Mouse (Mus musculus): ENCODE results near the gene Ptbp1.

Gene Ptbp1

DNA sequence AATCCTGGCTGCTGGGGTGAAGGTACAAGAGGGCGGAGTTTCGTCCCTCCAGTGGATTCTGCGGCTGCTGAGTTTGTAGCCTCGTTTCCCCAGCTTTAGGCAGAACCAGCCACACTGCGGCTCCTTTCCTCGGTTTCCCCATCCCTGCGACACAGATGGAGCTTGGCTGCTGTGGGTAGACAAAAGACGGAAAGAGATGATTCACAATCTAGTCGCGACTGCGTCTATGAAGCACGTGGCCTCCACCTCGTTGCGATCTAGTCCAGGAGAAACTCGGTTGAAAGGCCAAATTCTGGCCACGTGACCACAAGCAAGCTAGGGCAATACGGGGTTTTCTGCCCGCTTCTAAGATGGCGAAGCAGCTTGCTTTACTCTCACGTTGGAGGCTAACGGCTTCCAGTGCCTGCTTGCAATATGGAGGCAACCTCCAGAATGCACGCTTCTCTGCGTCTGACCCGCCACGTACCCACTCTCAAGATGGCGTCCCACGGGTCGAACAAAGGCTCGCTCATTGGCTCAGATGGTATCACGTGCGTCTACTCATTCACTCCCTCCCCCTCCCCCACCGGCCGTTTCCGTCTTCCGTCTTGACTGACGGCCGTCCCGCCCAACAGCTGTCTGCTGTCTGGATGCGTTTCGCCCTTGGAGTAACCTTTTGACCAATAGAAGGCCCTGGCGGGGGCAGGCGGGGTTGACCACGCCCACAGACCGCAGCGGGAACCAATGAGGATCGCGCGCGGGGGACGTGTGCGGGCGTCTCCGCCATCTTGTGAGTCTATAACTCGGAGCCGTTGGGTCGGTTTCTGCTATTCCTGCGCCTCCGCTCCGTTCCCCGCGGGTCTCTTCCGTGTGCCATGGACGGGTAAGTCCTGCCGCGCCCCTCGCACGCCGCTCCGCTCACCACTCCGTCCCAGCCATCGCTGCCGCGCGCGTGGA, at the start of gene Ptbp1:
Gene Ptbp1 (plus strand): TSS at position 568 of the 936 bp plus-strand sequence.
- DNase-seq (ENCODE audit: low read depth, low spot score), result peak; percentile 100

DNA sequence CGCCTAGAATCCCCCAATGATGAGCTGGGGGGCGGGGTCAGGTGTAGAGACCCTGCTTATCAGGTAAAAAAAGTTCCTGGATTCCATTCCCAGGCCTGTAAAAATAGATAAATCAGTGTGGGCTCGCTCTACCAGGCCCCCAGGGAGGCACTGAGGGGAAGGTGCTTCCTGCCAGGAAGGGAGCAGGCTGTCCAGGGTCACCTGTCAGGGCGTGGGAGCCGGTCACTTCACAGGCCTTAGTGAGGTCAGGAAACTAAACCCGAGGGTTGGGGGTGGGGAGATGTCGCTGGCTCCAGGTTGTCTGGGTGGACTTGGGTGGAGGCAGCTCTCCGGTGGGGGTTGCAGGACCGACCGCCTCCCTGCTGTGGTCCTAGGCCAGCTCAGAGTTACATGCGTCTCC, 48.6 kb upstream of the Ptbp1 start:
- no peak for DNase-seq (ENCODE audit: low read depth, low spot score)

DNA sequence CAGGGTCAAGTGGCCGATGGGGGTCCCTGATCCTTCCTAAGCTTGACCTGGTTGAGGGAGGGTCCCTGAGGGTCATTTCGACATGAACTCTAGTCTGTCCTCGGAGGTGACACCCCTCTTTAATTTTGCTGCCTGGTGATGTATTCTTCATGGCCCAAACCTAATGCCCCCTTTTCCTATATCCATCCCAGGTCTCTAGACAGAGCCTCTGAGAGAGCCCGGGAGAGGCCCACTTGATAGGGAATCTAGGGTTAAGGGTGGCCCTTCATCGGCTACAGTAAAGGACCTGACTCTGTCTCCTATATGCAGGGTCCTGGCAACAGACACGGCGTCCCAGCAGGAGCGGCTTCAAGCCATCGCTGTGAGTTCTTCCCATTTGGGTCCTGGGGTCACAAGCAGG, 47.9 kb upstream of the Ptbp1 start:
- no peak for DNase-seq (ENCODE audit: low read depth, low spot score)

DNA sequence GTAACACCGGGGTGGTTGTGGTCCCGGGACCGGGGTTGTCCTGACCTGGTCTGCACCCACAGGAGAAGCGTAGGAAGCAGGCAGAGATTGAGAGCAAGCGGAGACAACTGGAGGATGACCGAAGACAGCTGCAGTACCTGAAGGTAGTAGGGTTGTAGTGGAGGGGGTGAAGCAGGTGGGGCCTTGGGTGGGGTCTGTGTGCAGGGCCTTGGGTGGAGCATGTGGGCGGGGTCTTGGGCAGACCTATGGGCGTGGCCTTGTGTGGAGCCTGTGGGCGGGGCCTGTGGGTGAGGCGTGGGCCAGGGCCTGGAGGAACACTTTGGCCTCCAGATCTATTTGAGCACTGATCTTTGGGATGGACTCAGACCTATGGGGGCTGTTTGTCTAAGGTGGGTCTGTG, 47.3 kb upstream of the Ptbp1 start:
- DNase-seq (ENCODE audit: low read depth, low spot score), result no peak

DNA sequence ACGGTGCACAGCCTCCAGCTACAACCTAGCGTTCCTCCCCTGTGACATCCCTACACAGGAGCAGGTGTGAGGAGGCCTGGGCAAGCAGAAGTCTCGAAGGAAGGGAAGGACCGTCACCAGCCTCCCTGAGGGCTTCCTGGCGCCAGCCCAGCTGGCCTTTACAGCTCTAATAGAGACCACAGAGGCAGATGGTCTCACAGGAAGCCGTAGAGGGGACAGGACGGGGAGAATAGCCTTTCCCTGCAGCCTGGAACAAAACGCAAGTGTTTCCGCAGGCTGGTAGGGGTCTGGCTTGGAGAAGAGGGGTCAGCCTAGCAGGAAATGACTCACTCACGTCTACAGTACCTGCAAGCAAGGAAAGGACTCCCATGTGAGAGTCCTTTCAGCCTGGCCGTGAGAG, 46.4 kb upstream of the Ptbp1 start:
- no peak for DNase-seq (ENCODE audit: low read depth, low spot score)

DNA sequence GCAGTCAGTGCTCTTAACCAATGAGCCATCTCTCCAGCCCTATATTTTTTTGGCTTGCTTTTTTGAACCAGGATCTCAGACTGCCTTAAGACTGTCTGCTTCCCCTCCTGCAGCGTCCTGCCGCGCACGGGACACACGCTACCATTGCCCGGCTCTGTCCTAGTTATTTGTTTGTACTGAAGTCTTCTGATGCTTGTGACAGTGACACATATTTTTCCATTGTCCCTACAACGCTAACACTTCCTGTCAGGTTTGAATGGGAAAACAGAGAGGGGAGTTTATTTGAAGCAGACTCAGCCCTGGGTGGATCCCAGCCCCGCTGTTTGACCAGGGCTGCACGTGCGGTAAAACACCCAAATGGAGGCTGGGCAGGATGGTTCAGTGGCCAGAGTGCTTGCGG, 45.5 kb upstream of the Ptbp1 start:
- DNase-seq (ENCODE audit: low read depth, low spot score), result no peak

DNA sequence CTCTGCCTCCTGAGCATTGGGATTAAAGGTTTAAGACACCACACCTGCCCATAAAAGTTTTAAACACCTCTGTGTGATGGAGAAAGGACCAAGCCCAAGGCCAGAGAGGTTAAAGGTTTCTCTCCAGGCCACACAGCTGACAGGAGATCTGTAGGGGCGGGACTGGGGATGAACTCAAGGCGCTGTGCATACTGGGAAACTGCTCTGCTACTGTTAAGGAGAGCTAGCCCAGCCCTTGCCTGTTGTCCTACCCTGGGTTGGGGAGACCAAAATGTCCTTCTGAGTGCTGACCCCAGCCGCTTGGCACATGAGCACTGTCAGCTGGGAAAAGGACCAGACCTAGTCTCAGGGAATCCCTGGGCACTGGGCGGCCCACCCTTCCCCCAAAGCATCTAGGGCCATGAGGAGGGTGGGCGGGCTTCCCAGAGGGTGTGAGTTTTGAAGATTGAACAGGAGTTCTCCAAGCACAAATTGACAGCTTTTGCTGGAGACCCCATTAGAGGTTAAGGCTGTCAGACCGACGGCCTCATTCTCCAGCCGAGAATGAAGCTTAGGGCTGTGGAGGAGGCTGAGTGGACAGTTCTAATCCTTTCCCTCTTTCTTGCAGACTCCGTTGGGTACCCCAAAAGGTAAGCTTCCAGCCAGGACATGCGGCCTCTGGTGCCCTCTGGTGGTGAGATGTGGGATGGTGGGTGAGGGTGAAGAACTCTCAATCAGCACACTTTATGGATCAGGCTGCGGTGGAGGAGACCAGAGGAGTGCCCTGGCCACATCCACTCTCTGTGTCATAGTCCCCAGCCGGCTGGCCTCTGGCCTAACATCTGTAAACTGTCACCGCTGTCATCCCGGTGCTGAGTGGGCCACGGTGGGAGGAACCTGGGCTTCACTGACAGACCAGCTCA, 42.2 kb upstream of the Ptbp1 start:
- peak; percentile 56 for DNase-seq (ENCODE audit: low read depth, low spot score)

DNA sequence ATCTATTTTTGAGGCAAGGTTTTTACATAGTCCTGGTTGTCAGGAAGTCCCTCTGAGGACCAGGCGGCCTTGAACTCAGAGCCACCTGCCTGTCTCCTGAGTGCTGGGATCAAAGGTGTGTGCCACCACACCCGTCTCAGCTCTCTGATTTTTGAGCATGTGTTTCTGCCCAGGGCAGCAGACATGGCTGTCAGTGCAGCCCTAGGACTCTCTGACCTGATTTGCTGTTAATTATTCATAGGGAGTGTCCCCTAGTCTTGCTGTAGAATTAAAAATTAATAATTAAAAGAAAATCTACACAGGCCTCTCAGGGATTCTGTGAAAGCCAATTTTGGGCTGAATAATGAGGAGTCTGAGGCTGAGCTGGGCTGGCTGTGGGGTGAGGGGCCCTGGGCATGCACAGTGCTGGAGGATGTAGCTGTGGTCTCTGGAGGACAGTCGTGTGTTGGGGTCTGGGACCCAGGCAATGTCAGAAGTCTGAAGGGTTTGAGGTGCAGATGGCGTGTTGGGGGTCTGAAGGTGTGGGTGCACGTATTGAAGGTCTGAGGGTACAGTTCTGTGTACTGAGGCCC, 39.9 kb upstream of the Ptbp1 start:
- DNase-seq (ENCODE audit: low read depth, low spot score), result no peak

DNA sequence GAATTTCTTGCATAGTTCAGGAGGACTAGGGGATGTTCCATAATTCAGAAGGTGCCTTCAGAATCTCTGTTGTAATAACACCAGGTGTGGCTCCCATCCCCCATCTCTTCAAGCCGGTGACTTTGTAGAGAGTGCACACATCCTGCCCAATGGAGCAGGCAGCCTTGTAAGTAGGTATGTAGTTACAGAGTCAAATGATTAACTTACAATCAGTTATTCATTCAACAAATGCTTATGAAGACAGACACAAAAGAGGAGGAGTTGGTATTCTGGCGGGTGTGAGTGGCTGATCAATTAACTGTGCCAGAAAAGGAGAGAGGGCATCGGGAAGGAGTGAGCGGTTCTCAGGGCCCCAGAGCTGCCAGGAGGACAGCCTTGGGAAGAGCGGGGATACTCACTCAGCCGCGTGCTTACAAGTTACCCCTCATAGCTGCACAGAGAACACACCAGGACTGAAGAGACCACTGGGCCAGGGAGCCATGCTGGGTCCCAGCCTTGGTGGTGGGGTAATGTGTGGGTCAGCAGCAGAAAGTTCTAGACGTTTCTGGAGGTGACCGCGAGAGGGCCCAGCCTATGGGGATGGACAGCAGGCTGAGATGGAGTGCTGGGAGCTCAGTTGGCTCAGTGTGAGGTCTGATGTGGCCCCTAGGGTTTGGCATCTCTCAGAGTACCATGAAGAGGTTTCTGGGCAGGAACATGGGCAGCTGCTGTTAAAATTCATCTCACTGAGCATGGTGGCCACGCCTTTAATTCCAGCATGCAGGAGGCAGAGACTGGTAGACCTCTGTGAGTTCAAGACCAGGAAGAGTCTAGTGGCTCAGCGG, 38.3 kb upstream of the Ptbp1 start:
- no peak for DNase-seq (ENCODE audit: low read depth, low spot score)

DNA sequence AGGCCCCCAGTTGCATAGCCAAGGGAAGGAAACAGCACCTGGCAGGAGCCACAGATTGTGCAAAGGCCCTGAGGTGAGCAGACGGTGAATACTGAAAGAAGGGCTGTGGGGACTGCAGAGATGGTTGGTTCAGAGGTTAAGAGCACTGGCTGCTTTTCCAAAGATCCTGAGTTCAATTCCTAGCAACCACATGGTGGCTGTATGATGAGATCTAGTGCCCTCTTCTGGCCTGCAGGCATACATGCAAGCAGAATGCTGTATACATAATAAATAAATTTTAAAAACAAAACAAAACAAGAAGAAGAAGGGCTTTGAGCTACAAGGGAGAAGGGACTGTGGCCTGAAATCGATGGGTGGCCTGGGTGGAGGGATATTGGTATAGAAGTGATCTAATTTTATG, 37.1 kb upstream of the Ptbp1 start:
- DNase-seq (ENCODE audit: low read depth, low spot score), result no peak

DNA sequence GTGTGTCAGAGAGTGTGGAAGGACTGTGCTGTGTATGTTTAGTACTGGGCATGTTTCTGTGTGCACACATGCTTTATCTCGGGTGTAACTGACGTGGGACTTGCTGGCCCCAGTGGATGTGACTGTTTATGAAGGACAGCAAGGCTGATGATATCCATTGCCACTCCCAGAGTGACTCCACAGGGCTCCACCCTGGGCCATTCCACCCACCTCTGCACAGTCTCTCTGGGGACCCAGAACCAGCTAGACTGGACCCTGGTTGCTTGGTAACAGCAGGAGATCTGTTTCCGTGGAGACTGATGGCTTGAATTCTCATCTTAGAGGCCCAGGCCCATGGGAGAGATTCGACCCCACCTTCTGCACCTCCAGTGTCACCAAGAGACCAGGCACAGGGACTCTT, 36.0 kb upstream of the Ptbp1 start:
- DNase-seq (ENCODE audit: low read depth, low spot score), result no peak

DNA sequence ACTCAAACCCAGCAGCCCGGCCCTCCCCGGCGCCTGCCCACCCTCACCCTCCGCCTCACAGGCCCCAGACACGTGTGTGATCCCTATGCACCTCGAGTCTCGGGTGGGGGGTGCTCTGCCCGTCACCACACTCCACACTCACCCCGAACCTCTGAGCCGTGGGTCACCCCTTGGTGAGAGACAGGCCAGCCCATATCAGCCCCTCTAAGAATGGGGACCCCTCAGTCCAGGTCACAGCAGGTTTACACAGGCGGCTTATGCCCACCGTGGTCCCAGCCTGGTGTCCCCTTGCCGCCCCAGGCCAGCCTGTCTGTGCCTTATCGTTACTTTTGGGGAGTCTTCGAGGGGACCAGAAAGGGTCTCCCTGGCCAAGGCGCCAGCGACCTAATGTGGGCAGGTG, 34.6 kb upstream of the Ptbp1 start:
- no peak for DNase-seq (ENCODE audit: low read depth, low spot score)

DNA sequence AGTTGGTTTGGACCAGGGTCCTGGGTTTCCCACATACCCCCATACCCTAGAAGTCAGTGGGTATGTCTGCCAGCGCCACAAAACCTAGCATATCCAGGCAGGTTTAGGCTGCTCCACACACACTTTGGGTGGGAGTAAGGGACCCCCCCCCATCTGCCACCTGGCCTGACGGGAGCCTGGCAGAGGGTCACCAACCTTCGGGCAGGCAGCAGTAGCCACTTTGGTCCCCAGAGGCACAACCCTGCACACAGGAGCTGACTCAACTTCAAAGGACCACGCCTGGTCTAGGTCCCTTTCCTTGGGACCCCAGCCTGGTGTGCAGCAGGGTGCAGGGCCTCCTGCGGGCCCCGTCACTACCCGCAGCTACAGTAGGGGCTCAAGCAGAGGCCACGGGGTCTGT, 34.0 kb upstream of the Ptbp1 start:
- DNase-seq (ENCODE audit: low read depth, low spot score), result no peak

DNA sequence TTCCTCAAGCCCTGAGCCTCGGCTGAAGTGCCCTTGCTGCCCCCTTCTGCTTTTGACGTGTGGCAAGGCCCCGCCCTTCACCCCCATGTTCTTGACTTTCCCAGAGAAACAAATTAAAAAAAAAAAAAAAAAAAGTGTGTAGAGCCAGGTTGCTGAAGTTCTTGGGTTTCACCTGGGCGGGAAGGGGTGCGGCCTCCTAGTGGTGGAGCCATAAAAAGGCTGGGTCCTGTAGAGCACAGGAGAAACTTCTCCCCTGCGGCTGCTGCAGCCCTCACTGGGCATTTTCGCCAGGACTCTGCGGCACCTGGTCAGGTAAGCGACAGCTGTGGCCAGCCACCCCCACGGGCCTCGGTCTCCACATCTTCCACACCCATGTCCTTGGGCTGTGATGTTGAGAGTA, 33.4 kb upstream of the Ptbp1 start, which contains the start of gene Misp:
Gene Misp (plus strand): TSS at position 208 of the 400 bp plus-strand sequence.
- DNase-seq (ENCODE audit: low read depth, low spot score), result no peak

DNA sequence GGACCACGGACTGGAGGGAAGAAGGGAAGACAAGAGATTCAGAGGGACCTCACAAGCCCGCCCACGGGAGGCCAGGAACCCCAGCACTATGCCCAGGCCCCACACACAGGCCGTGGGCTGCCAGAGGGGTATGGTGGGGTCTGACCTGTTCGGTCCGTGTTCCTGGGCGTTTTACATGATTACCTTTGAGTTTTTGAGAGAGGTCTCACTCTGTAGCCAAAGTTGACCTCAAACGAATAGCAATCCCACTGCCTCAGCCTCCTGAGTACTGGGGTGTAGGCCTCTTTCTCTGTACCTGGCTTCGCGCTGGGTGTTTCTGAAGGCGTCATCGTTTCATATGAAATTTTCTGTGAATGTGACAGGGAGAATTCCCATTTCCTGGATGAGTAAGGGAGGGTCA, 32.5 kb upstream of the Ptbp1 start:
- DNase-seq (ENCODE audit: low read depth, low spot score), result no peak

DNA sequence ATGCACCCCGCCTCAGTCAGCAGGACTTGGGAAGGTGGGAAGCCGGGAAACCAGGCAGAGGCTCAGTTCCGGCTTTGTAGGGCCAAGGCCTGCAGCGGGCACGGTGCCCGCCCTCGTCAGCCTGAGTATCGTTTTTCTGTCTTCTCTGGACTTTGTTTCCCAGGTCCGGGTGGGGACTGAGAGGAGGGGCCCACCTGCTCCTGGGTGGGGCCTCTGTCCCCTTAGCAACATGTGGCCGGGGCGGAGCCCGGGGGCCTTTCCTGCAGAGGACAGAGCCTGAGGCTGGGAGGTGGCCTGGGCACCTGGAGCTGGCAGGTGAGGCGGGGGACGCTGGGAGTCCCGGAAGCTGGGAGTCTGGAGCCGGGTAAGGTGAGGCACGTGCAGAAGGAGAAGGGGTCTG, 31.9 kb upstream of the Ptbp1 start:
- no peak for DNase-seq (ENCODE audit: low read depth, low spot score)

DNA sequence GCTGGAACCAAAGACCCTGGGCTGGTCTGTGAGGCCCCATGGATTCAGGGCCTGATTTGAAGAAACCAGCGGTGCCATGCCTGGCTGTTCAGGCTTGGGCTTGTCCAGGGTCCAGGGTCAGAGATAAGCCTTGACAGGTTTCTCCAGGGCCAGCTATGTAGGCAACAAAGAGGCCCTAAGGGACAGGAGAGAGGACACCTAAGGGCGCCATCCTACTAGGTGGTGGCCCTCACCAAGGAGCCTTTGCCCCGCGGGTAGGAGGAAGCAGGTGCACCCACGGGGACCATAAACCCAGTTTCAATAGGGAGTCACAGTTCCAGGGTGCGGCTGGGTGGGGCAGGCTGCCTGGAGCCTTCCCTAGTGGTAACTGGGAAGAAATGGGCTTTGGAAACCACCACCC, 31.2 kb upstream of the Ptbp1 start:
- no peak for DNase-seq (ENCODE audit: low read depth, low spot score)

DNA sequence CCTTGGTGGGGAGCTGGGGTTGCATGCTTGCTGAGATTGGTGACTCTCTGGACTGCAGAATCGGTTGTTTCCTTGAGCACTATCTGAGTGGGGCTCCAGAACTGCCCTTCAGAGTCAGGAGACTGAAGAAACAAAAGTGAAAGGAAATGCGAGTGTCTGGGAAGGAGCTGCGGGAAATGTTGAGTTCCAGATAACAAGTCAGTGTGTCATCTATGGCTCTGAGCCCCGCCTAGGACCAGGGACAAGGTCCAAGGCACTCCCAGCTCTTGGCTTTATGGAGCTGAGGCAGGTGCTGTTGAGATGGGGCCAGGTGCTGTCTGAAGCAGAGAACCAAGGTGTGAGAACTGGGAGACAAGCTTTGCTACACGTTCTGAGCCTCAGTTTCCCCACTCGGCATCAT, 29.8 kb upstream of the Ptbp1 start:
- DNase-seq (ENCODE audit: low read depth, low spot score), result no peak

DNA sequence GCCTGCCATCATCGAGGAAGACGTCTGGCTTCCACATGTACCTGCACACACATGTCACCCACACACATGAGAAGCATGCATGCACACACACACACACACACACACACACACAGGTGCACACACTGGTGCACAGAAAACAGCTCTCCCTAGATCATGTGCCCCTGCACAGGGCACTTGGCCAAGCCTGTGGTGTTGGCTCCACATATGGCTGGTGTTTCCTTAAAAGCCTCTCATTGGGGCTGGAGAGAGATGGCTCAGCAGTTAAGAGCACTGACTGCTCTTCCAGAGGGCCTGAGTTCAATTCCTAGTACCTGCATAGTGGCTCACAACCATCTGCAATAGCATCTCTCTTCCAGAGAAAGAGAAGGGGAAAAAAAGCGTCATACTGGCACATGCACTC, 22.6 kb upstream of the Ptbp1 start:
- no peak for DNase-seq (ENCODE audit: low read depth, low spot score)

DNA sequence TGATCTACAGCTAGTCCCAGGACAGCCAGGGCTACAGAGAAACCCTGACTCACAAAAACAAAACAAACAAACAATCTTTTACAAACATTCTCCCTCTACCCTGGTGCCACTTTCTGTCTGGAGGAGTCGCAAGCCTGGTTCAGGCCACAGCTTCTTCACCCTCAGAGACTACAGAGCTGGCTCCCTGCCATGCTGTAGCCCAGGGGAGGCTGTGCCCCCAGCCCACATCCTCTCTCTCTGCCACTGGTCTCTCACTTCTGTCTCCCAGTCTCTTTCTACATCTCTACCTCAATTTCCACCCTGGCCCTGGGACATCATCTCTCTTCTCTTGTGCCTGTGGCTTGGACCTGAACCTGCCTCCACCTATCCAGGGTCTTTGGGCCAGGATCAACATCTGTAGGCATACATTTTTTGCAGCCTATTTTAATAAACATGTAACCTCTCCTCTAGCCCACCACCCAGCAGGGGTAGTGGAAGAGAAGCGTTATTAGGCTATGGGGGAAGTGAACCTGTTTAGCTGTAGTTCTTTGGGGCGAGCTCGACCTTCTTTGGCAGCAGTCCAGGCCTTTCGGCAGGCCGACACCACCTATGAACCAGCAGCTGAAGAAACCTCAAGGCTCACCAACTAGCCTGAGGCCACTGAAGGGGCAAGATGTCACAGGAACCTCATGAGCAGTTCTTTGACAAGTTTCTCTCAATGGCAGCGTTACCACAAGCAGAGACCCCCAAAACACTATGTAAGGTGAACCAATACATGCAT, 22.0 kb upstream of the Ptbp1 start:
- no peak for DNase-seq (ENCODE audit: low read depth, low spot score)

DNA sequence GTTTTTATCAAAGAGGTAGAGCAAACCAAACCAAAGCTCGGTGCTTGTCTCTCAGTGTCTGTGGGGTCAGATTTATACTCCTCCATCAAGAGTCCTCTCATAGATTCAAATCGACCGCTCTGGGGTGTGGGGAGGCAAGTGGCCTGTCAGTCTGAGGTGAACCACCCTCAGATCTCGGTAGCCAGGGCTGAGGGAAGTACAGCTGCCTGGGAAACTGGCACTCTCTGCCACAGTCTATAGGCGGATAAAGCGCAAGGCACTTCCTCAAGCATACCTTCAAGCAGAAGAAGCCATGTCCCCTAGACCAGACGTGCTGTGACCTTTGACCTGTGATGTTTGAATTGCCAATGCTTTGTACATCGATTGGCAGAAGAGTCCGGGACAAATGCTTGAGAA, 21.4 kb upstream of the Ptbp1 start:
- DNase-seq (ENCODE audit: low read depth, low spot score), result no peak

Measured in retina, adult 2 months (tissue).